Mouse (Mus musculus) testis, adult 2 months (tissue): Measurements from ENCODE around the gene Llgl2. TPM values are rescaled to one million over a fixed set of nuclear protein-coding genes. Genes with fewer than 3 reads are reported as not detected.
"Not testable (repeated sequence)": the region's sequence is repeated elsewhere in the genome, so short reads cannot be mapped to it uniquely, and the experiment has no call there.

Experiments used
- H3K27ac ChIP-seq: fragments of 200-500 bp; 2 replicates; pipeline ENCODE4 v1.5.1; 2012; ENCODE audit warnings: low read depth, low read length; ENCODE audit not compliant: control insufficient read depth, insufficient read depth
- H3K27me3 ChIP-seq: fragments of 200-500 bp; 2 replicates; pipeline ENCODE4 v1.6.1; 2012; ENCODE audit warnings: mild to moderate bottlenecking, low read length, moderate library complexity; ENCODE audit not compliant: control insufficient read depth, insufficient read depth
- H3K36me3 ChIP-seq: fragments of 200-500 bp; 2 replicates; pipeline ENCODE4 v1.6.1; 2012; ENCODE audit warnings: mild to moderate bottlenecking, low read length; ENCODE audit not compliant: control insufficient read depth, insufficient read depth
- H3K4me1 ChIP-seq: fragments of 200-500 bp; 2 replicates; pipeline ENCODE4 v1.6.1; 2012; ENCODE audit warnings: low read length; ENCODE audit not compliant: control insufficient read depth, insufficient read depth
- H3K4me3 ChIP-seq: fragments of 200-500 bp; 2 replicates; pipeline ENCODE4 v1.5.1; 2012; ENCODE audit warnings: low read depth, mild to moderate bottlenecking, low read length, moderate library complexity, mixed read lengths; ENCODE audit not compliant: control insufficient read depth
- CTCF ChIP-seq: fragments of 200-500 bp; IDR thresholded peaks from 2 replicates; pipeline ENCODE4 v1.5.1; 2012; ENCODE audit warnings: low read depth, mild to moderate bottlenecking, inconsistent platforms, low read length, moderate library complexity; ENCODE audit not compliant: control insufficient read depth, insufficient read depth, insufficient replicate concordance
- POLR2A ChIP-seq: fragments of 200-500 bp; IDR thresholded peaks from 2 replicates; pipeline ENCODE4 v1.6.1; 2012; ENCODE audit warnings: low read depth, mild to moderate bottlenecking, inconsistent platforms, low read length, moderate library complexity; ENCODE audit not compliant: control insufficient read depth
- polyA plus RNA-seq: library from polyadenylated mRNA; depleted of rRNA; stranded (reverse); fragments of >200 nt; gene quantifications from 2 replicates; pipeline ENCODE4 v1.2.3, GENCODE M21; 2012

Llgl2 gene
- polyA plus RNA-seq, 1 experiment, result 3.1 TPM

GRCm38 (mm10) chr11:115844240-115844639, 20.4 kb downstream of the Llgl2 start:
- no peaks in the 10 kb centered on the region for H3K36me3 ChIP-seq
- TF ChIP-seq CTCF (no peak), POLR2A (no peak)
- no peak overlapping the region for H3K4me3 ChIP-seq
- H3K27me3 ChIP-seq, result no peaks in the 10 kb centered on the region
- no peak overlapping the region for H3K27ac ChIP-seq
- H3K4me1 ChIP-seq, result peaks cover 4% of the 10 kb centered on the region

- no peaks in the 10 kb centered on the region for H3K27me3 ChIP-seq
- TF ChIP-seq POLR2A (no peak), CTCF (no peak)
- H3K4me1 ChIP-seq, result peaks cover 4% of the 10 kb centered on the region
- H3K27ac ChIP-seq, result no peak overlapping the region
- H3K4me3 ChIP-seq, result no peak overlapping the region
- H3K36me3 ChIP-seq, result no peaks in the 10 kb centered on the region
These were observed 22.0 kb downstream of the Llgl2 start for GRCm38 (mm10) chr11:115845819-115846218.

GRCm38 (mm10) chr11:115854674-115855073, 30.8 kb downstream of the Llgl2 start:
- H3K4me3 ChIP-seq, result no peak overlapping the region
- H3K27ac ChIP-seq, result no peak overlapping the region
- TF ChIP-seq POLR2A (no peak), CTCF (no peak)
- no peaks in the 10 kb centered on the region; the same call in 1 of the 2 replicates for H3K27me3 ChIP-seq
- peaks cover 16% of the 10 kb centered on the region for H3K4me1 ChIP-seq
- H3K36me3 ChIP-seq, result no peaks in the 10 kb centered on the region

- H3K4me3 ChIP-seq, H3K27ac ChIP-seq, H3K36me3 ChIP-seq, H3K27me3 ChIP-seq: not testable (repeated sequence)
- peaks cover 23% of the 10 kb centered on the region for H3K4me1 ChIP-seq
These were observed 33.3 kb downstream of the Llgl2 start for GRCm38 (mm10) chr11:115857146-115857545.

GRCm38 (mm10) chr11:115857936-115858335, 34.1 kb downstream of the Llgl2 start:
- no peaks in the 10 kb centered on the region for H3K36me3 ChIP-seq
- peaks cover 23% of the 10 kb centered on the region for H3K4me1 ChIP-seq
- no peak overlapping the region for H3K4me3 ChIP-seq
- TF ChIP-seq CTCF, result no peak
- no peak for TF ChIP-seq POLR2A
- H3K27ac ChIP-seq, result no peak overlapping the region
- no peaks in the 10 kb centered on the region; the same call in 1 of the 2 replicates for H3K27me3 ChIP-seq

- Histone ChIP-seq H3K36me3 (no peaks in the 10 kb centered on the region), H3K27me3 (no peaks in the 10 kb centered on the region; the same call in 1 of the 2 replicates), H3K4me1 (peaks cover 23% of the 10 kb centered on the region), H3K4me3 (peak within 1 kb of the TSS; percentile 72), H3K27ac (no peak within 1 kb of the TSS)
- TF ChIP-seq POLR2A, result no peak
- TF ChIP-seq CTCF, result no peak
These were observed 34.5 kb downstream of the Llgl2 start, which contains the start of gene Myo15b for GRCm38 (mm10) chr11:115858354-115858753. Myo15b (plus strand) TSS chr11:115858406.

- TF ChIP-seq CTCF (peak; percentile 64), POLR2A (no peak)
- Histone ChIP-seq H3K27ac (no peak overlapping the region), H3K4me3 (peak overlapping the region; percentile 72), H3K27me3 (no peaks in the 10 kb centered on the region; the same call in 1 of the 2 replicates), H3K4me1 (peaks cover 23% of the 10 kb centered on the region), H3K36me3 (no peaks in the 10 kb centered on the region)
These were observed 35.5 kb downstream of the Llgl2 start for GRCm38 (mm10) chr11:115859143-115859945.

- H3K4me3 ChIP-seq, result no peak overlapping the region
- peaks cover 12% of the 10 kb centered on the region for H3K4me1 ChIP-seq
- TF ChIP-seq POLR2A, result no peak
- TF ChIP-seq CTCF, result no peak
- H3K27me3 ChIP-seq, result no peaks in the 10 kb centered on the region
- no peaks in the 10 kb centered on the region for H3K36me3 ChIP-seq
- H3K27ac ChIP-seq, result no peak overlapping the region
These were observed 40.0 kb downstream of the Llgl2 start for GRCm38 (mm10) chr11:115863895-115864294.
